Mouse (Mus musculus): Measurements from ENCODE around the gene Clcnkb. TPM values are rescaled to one million over a fixed set of nuclear protein-coding genes. Genes with fewer than 3 reads are reported as not detected.

Clcnkb gene
- polyA plus RNA-seq, 1 experiment = not detected

DNA sequence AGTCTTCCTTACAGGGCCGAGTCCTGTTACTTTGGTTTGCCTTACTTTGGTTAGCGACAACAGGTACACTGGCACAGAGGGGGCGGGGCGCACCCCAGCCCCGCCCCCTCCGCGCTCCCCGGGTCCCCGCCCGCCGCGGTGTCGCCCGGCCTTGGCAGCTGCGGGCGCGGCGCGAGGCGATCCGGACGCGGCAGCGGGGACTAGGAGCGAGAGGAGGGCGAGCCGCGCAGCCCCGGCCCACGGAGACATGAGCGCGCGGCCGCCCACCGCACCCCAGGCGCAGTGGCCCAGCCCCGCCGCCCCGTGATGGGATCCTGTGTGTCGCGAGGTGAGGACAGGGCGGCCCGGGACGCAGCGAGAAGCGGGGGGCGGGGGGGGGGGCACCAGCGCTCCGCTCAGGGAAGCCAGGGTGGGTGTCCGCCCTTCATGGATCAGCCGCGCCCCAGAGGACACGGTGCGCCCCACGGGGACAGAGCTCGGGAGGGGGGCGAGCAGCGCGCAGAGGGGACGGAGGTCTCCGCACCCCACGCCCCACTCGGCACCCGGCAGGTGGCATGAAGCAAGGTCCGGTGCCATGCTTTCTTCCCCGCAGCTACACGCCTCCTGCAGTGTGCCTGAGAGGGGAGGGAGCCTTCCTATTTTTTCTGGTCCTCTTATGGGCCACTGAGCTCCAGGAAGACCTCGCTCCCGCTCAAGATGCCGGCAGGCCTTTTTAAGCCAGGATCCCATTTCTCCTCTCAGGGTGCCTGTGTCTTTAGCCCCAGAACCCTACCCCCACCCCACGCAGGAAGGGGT is 47.6 kb downstream of the Clcnkb start, which contains the start of gene Fam131c:
Gene Fam131c, plus strand, starts transcription at position 224 of the 795 bp plus-strand sequence.
- no peak within 1 kb of the TSS for H3K27ac ChIP-seq (ENCODE audit: insufficient read depth, low read depth, low read length)
- no peak for TF ChIP-seq CTCF (IDR thresholded peaks at IDR 0.05; ENCODE audit: low read depth, low read length)
- TF ChIP-seq POLR2A (IDR thresholded peaks at IDR 0.05; ENCODE audit: borderline replicate concordance, low read depth, low read length) = no peak
- H3K4me3 ChIP-seq (ENCODE audit: insufficient read depth, low read length) = no peak within 1 kb of the TSS; the same call in 1 of the 2 replicates
- no peaks in the 10 kb centered on the region for H3K4me1 ChIP-seq (ENCODE audit: control insufficient read depth, insufficient read depth, low read length)

GRCm38 (mm10) chr4:141365876-141366275 is 49.9 kb downstream of the Clcnkb start:
- no peak overlapping the region for H3K4me3 ChIP-seq (ENCODE audit: insufficient read depth, low read length)
- no peaks in the 10 kb centered on the region for H3K4me1 ChIP-seq (ENCODE audit: control insufficient read depth, insufficient read depth, low read length)
- TF ChIP-seq POLR2A (IDR thresholded peaks at IDR 0.05; ENCODE audit: borderline replicate concordance, low read depth, low read length) (no peak), CTCF (IDR thresholded peaks at IDR 0.05; ENCODE audit: low read depth, low read length) (no peak)
- no peak overlapping the region for H3K27ac ChIP-seq (ENCODE audit: insufficient read depth, low read depth, low read length)

DNA sequence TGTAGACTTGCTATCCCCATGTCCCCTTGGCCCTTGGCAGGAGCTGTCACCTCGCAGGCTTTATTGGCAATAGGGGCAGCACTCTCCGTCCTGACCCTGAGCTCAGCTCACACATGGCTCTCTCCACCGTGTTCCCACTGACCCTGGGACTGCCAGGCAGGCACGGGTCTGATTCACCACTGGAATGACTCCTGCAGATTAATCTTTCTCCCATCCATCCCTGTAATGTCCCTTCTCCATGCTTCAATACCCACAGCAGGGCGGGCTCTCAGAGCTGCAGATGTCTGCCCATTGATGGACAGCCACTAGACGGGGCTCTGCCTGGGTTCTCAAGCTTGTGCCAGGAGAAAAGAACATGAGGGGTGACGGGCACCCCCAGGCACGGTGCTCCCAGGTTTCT is 50.7 kb downstream of the Clcnkb start:
- H3K4me1 ChIP-seq (ENCODE audit: control insufficient read depth, insufficient read depth, low read length) = no peaks in the 10 kb centered on the region

GRCm38 (mm10) chr4:141362937-141363548 is 52.8 kb downstream of the Clcnkb start:
- Histone ChIP-seq H3K4me3 (ENCODE audit: insufficient read depth, low read length) (no peak overlapping the region), H3K4me1 (ENCODE audit: control insufficient read depth, insufficient read depth, low read length) (no peaks in the 10 kb centered on the region), H3K27ac (ENCODE audit: insufficient read depth, low read depth, low read length) (no peak overlapping the region)
- TF ChIP-seq CTCF (IDR thresholded peaks at IDR 0.05; ENCODE audit: low read depth, low read length) (peak; percentile 69), POLR2A (IDR thresholded peaks at IDR 0.05; ENCODE audit: borderline replicate concordance, low read depth, low read length) (no peak)

More for the DNA sequence above, 50.7 kb downstream of the Clcnkb start:
- no peak overlapping the region for H3K4me3 ChIP-seq (ENCODE audit: insufficient read depth, low read length)
- TF ChIP-seq CTCF (IDR thresholded peaks at IDR 0.05; ENCODE audit: low read depth, low read length) (no peak), POLR2A (IDR thresholded peaks at IDR 0.05; ENCODE audit: borderline replicate concordance, low read depth, low read length) (no peak)
- H3K27ac ChIP-seq (ENCODE audit: insufficient read depth, low read depth, low read length) = no peak overlapping the region

DNA sequence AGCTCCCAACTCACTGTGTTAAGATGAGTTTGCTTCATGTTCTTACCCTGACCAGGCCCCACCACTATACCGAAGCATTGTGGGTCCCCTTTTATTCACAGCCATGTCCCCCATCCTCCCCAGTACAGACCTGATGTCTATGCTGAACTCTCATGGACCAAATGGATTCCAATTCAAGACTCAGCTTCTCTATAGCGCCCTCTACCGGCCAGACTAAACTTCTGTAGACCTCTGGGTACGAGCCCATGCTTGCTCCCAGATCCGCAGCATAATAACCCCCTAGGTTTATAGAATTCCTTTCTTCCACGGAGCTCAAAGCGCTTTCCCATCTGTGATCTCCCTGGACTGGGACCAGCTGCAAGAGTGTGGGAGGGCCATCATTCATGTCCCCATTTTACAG is 55.0 kb downstream of the Clcnkb start:
- TF ChIP-seq CTCF (IDR thresholded peaks at IDR 0.05; ENCODE audit: low read depth, low read length) = peak; percentile 68
- no peak for TF ChIP-seq POLR2A (IDR thresholded peaks at IDR 0.05; ENCODE audit: borderline replicate concordance, low read depth, low read length)
- no peak overlapping the region for H3K27ac ChIP-seq (ENCODE audit: insufficient read depth, low read depth, low read length)
- no peaks in the 10 kb centered on the region for H3K4me1 ChIP-seq (ENCODE audit: control insufficient read depth, insufficient read depth, low read length)
- H3K4me3 ChIP-seq (ENCODE audit: insufficient read depth, low read length) = no peak overlapping the region

DNA sequence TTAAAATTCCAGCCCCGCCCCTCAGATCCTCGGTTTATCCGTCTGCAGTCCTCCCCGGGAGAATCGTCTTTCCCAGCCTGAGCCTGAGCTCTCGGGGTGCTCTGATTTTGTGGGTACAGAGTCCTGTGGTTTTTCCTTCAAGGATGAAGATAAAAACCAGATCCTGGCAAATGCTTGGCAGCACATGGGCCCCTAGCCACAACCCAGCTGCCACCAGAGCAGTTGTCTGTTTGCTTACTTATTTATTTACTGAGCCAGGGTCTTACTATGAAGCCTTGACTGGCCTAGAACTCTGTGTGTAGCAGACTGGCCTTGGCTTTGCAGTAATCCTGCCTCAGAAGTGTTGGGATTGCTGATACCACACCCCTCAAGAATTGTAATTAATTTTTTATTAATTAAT is 56.6 kb downstream of the Clcnkb start:
- Histone ChIP-seq H3K27ac (ENCODE audit: insufficient read depth, low read depth, low read length) (no peak overlapping the region), H3K4me1 (ENCODE audit: control insufficient read depth, insufficient read depth, low read length) (no peaks in the 10 kb centered on the region), H3K4me3 (ENCODE audit: insufficient read depth, low read length) (no peak overlapping the region)
- TF ChIP-seq POLR2A (IDR thresholded peaks at IDR 0.05; ENCODE audit: borderline replicate concordance, low read depth, low read length) = no peak
- TF ChIP-seq CTCF (IDR thresholded peaks at IDR 0.05; ENCODE audit: low read depth, low read length) = no peak

- Histone ChIP-seq H3K27ac (ENCODE audit: insufficient read depth, low read depth, low read length) (no peak overlapping the region), H3K4me3 (ENCODE audit: insufficient read depth, low read length) (no peak overlapping the region), H3K4me1 (ENCODE audit: control insufficient read depth, insufficient read depth, low read length) (no peaks in the 10 kb centered on the region)
- TF ChIP-seq POLR2A (IDR thresholded peaks at IDR 0.05; ENCODE audit: borderline replicate concordance, low read depth, low read length) (no peak), CTCF (IDR thresholded peaks at IDR 0.05; ENCODE audit: low read depth, low read length) (no peak)
These were observed 58.0 kb downstream of the Clcnkb start for GRCm38 (mm10) chr4:141357811-141358210.

Other genes with a start within 250 kb of the Clcnkb start
- gene Rsg1, start 202.1 kb downstream of the Clcnkb start, polyA plus RNA-seq (2012; ENCODE audit: insufficient read depth, insufficient read length, missing spikeins) = 0.92 and 1.9 TPM in 2 replicates
- gene Arhgef19, start 176.5 kb downstream of the Clcnkb start, polyA plus RNA-seq (2012; ENCODE audit: insufficient read depth, insufficient read length, missing spikeins) = not detected in 2 replicates
- gene Epha2, start 114.8 kb downstream of the Clcnkb start, polyA plus RNA-seq (2012; ENCODE audit: insufficient read depth, insufficient read length, missing spikeins) = 0.13 and 0.80 TPM in 2 replicates
- not detected in 2 replicates for gene Fam131c, start 47.8 kb downstream of the Clcnkb start, polyA plus RNA-seq (2012; ENCODE audit: insufficient read depth, insufficient read length, missing spikeins)
- gene Clcnka, start 17.3 kb downstream of the Clcnkb start, polyA plus RNA-seq (2012; ENCODE audit: insufficient read depth, insufficient read length, missing spikeins) = not detected in 2 replicates
- not detected in 2 replicates for gene Hspb7, start 4.8 kb upstream of the Clcnkb start, polyA plus RNA-seq (2012; ENCODE audit: insufficient read depth, insufficient read length, missing spikeins)
- gene Srarp, start 20.1 kb upstream of the Clcnkb start, polyA plus RNA-seq (2012; ENCODE audit: insufficient read depth, insufficient read length, missing spikeins) = not detected in 2 replicates
- gene Zbtb17, start 28.6 kb upstream of the Clcnkb start, polyA plus RNA-seq (2012; ENCODE audit: insufficient read depth, insufficient read length, missing spikeins) = 12.6 and 16.4 TPM in 2 replicates
- gene Spen, start 122.6 kb upstream of the Clcnkb start, polyA plus RNA-seq (2012; ENCODE audit: insufficient read depth, insufficient read length, missing spikeins) = 23.6 and 29.2 TPM in 2 replicates
- 60.2 and 65.0 TPM in 2 replicates for gene Fblim1, start 190.1 kb upstream of the Clcnkb start, polyA plus RNA-seq (2012; ENCODE audit: insufficient read depth, insufficient read length, missing spikeins)
- 2.4 and 3.3 TPM in 2 replicates for gene Tmem82, start 202.6 kb upstream of the Clcnkb start, polyA plus RNA-seq (2012; ENCODE audit: insufficient read depth, insufficient read length, missing spikeins)
- 0.48 and 0.49 TPM in 2 replicates for gene Slc25a34, start 207.8 kb upstream of the Clcnkb start, polyA plus RNA-seq (2012; ENCODE audit: insufficient read depth, insufficient read length, missing spikeins)
- gene Plekhm2, start 248.9 kb upstream of the Clcnkb start, polyA plus RNA-seq (2012; ENCODE audit: insufficient read depth, insufficient read length, missing spikeins) = 56.0 and 62.1 TPM in 2 replicates

All from bone marrow macrophage, adult 2 months (primary cell).